Mouse (Mus musculus) hindbrain, embryonic 14.5 days (tissue): ENCODE data around the gene Rnf39. TPM values are rescaled to one million over a fixed set of nuclear protein-coding genes. Genes with fewer than 3 reads are reported as not detected.

Experiments
- ATAC-seq: fragments of 200-750 bp; cut with Nextera tagmentation; 2 replicates; pipeline ENCODE4 v1.8.0; 2017; ENCODE audit warnings: moderate number of reproducible peaks, mild to moderate bottlenecking, moderate TSS enrichment, moderate library complexity; ENCODE audit not compliant: low FRiP score
- DNase-seq: peaks from one replicate; pipeline ENCODE4 v3.0.0-alpha.2; 2015; ENCODE audit warnings: low spot score
- H3K27ac ChIP-seq: fragments of 300-500 bp; sonication (generic); 2 replicates; pipeline ENCODE4 v1.5.1; 2014; ENCODE audit warnings: mild to moderate bottlenecking, moderate library complexity
- H3K27me3 ChIP-seq: fragments of 300-500 bp; sonication (generic); 2 replicates; pipeline ENCODE4 v1.6.1; 2014; ENCODE audit warnings: mild to moderate bottlenecking, low read length, mixed read lengths; ENCODE audit not compliant: control insufficient read depth, insufficient read depth
- H3K36me3 ChIP-seq: fragments of 300-500 bp; sonication (generic); replicated peaks from 2 replicates; pipeline ENCODE4 v1.6.1; 2014; ENCODE audit not compliant: control insufficient read depth, insufficient read depth
- H3K4me1 ChIP-seq: fragments of 300-500 bp; sonication (generic); replicated peaks from 2 replicates; pipeline ENCODE4 v1.6.1; 2014; ENCODE audit warnings: antibody characterized with exemption, low read length, mixed read lengths; ENCODE audit not compliant: control insufficient read depth, insufficient read depth
- H3K4me2 ChIP-seq: fragments of 300-500 bp; sonication (generic); replicated peaks from 2 replicates; pipeline ENCODE4 v1.6.1; 2014; ENCODE audit warnings: mild to moderate bottlenecking, moderate library complexity
- H3K4me3 ChIP-seq: fragments of 300-500 bp; sonication (generic); replicated peaks from 2 replicates; pipeline ENCODE4 v1.5.1; 2014; ENCODE audit warnings: mild to moderate bottlenecking, low read length
- H3K9ac ChIP-seq: fragments of 300-500 bp; sonication (generic); 2 replicates; pipeline ENCODE4 v1.6.1; 2014
- H3K9me3 ChIP-seq: fragments of 300-500 bp; sonication (generic); 2 replicates; pipeline ENCODE4 v1.6.1; 2016; ENCODE audit warnings: low read length; ENCODE audit not compliant: control insufficient read depth
- WGBS: fragments of 180-500 bp; shearing (Covaris S2); extraction: QIAGEN DNeasy Blood & Tissue Kit; methylation state at CpG from one replicate; pipeline ENCODE4 v1.1.7; 2014; 5-methylcytosine and 5-hydroxymethylcytosine counted together
- polyA plus RNA-seq: library from polyadenylated mRNA; unstranded; fragments of >200 nt; fragmentation: Nextera tagmentation; extraction: Ambion mirVana; gene quantifications from 2 replicates; pipeline ENCODE4 v1.2.1, GENCODE M21; 2014

Rnf39 gene
- polyA plus RNA-seq, 1 experiment from 2014 or later = 1.3 TPM

DNA sequence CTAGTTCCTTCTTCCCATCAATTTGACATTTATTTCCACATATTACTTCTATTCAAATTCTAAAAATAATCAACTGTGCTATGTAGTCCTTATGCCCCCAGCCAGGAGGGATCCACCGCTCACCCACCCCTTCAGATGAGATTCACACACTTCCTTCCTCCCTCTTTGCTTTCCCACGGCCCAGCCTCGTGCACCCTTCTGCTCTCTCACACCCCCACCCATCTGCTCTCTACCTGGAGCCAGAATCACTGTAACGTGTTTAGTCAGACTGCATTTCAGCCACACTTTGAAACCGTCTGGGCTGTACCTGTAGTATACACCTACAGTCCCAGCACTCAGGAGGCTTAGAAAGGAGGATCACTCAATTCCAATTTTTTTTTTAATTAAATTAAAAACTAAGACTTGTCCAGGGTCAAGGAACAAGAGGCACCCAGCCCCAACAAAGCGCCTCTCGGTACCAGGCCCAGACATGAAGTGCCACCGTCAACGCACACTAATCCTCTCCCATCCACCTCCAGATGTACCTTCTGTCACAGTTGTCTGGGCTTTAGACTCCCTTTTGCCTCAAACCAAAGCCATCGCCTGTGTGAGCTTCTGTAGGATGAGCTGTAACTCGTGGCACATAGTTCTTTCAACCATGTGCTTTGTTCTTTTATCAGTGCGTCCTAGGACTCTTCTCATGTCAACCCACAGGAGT, 13.3 kb upstream of the Rnf39 start:
- H3K9me3 ChIP-seq = no peaks in the 10 kb centered on the region
- H3K4me3 ChIP-seq = no peak overlapping the region
- no peaks in the 10 kb centered on the region for H3K36me3 ChIP-seq
- H3K4me1 ChIP-seq = no peaks in the 10 kb centered on the region
- no peak overlapping the region for H3K9ac ChIP-seq
- 84% methylated on average over 12 of the region's 12 CpGs for WGBS
- no peaks in the 10 kb centered on the region; the same call in 1 of the 2 replicates for H3K27me3 ChIP-seq
- ATAC-seq = no peak
- no peak overlapping the region for H3K27ac ChIP-seq
- no peak for DNase-seq
- no peak overlapping the region for H3K4me2 ChIP-seq

DNA sequence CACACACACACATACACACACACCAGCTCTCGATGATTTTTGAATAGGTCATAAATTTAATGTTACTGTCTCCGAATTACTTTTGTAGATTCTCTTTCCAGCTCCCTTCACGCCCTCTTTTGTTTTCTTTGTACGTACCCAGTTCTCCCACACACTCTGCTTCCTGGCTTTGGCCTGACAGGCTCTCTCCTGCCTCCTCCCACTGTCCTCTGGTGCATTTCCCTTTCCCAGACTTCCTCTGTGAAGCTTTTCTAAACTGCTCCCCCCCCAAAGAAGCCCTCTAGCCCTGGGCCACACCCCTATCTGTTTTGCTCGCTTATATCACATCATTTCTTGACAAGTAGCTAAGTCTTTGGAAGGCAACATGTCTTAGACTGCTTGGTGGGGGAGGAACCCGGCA, 12.5 kb upstream of the Rnf39 start:
- H3K4me3 ChIP-seq = no peak overlapping the region
- no peaks in the 10 kb centered on the region for H3K9me3 ChIP-seq
- WGBS = 74% methylated on average over 6 of the region's 6 CpGs
- no peak overlapping the region for H3K4me2 ChIP-seq
- no peaks in the 10 kb centered on the region for H3K4me1 ChIP-seq
- no peaks in the 10 kb centered on the region for H3K36me3 ChIP-seq
- H3K27ac ChIP-seq = no peak overlapping the region
- H3K27me3 ChIP-seq = no peaks in the 10 kb centered on the region
- ATAC-seq (no peak), DNase-seq (no peak)
- H3K9ac ChIP-seq = no peak overlapping the region

GRCm38 (mm10) chr17:36931130-36931529, 11.6 kb upstream of the Rnf39 start:
- 87% methylated on average over 4 of the region's 4 CpGs for WGBS

DNA sequence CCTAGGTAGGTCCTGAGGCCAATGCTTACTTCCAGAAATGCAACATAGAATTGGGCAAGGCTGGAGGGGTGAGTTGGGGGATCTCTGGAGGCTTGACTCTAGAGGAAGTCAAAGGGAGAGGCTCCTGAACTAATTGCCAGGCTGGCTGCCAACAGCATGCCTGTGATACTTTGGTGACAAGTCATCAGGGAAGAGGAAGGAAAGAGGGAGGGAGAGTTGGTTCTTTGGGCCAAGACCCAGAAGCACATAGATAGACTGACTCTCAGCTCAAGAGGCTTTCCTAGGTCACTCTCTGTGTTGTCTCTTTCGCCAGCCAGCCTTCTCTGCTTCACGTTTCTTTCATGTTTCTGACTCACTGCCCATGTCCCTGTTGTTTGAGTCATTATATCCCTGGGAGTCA, 10.9 kb upstream of the Rnf39 start:
- no peaks in the 10 kb centered on the region for H3K4me1 ChIP-seq
- H3K4me3 ChIP-seq = no peak overlapping the region
- 64% methylated on average over 2 of the region's 2 CpGs for WGBS
- no peak overlapping the region for H3K4me2 ChIP-seq
- H3K9me3 ChIP-seq = no peaks in the 10 kb centered on the region
- H3K9ac ChIP-seq = no peak overlapping the region
- ATAC-seq (no peak), DNase-seq (no peak)
- H3K27ac ChIP-seq = no peak overlapping the region
- H3K36me3 ChIP-seq = no peaks in the 10 kb centered on the region
- H3K27me3 ChIP-seq = no peaks in the 10 kb centered on the region

More at GRCm38 (mm10) chr17:36931130-36931529, 11.6 kb upstream of the Rnf39 start:
- H3K9me3 ChIP-seq = no peaks in the 10 kb centered on the region
- no peak overlapping the region for H3K27ac ChIP-seq
- no peaks in the 10 kb centered on the region for H3K36me3 ChIP-seq
- no peaks in the 10 kb centered on the region for H3K4me1 ChIP-seq
- H3K27me3 ChIP-seq = no peaks in the 10 kb centered on the region
- no peak overlapping the region for H3K9ac ChIP-seq
- no peak overlapping the region for H3K4me3 ChIP-seq
- no peak for ATAC-seq
- DNase-seq = no peak
- H3K4me2 ChIP-seq = no peak overlapping the region

DNA sequence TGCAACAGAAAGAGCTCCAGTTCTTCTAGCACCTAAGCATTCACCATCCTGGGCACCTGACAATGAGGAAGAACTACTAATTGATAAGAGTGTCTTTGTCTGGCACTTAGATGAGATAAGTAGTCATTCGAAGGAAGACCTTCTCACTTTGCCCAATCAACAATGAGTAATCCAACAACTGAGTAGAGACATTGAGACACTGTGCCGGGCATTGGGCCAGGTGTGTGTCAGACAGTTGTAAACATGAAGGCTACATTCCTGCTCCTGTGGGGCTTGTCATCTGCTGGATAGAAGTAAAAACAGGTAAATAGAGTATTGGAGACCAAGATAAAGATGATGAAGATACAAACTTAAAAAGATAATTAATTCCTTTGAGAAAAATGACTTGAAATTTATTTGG, 4.7 kb upstream of the Rnf39 start:
- DNase-seq (no peak), ATAC-seq (no peak)
- Histone ChIP-seq H3K36me3 (no peaks in the 10 kb centered on the region), H3K4me3 (no peak overlapping the region), H3K4me2 (no peak overlapping the region), H3K4me1 (peaks cover 7% of the 10 kb centered on the region), H3K27me3 (peaks cover 27% of the 10 kb centered on the region), H3K9me3 (no peaks in the 10 kb centered on the region), H3K9ac (no peak overlapping the region), H3K27ac (no peak overlapping the region)
- 89% methylated on average over 2 of the region's 2 CpGs for WGBS

GRCm38 (mm10) chr17:36942391-36942790, 327 bp upstream of the Rnf39 start:
- Histone ChIP-seq H3K4me2 (peak overlapping the region; percentile 70), H3K9me3 (no peaks in the 10 kb centered on the region), H3K4me3 (peak overlapping the region; percentile 38), H3K9ac (0 out of 2 replicates have a peak overlapping the region, but pooled peaks have one; percentile 55), H3K27ac (no peak overlapping the region), H3K36me3 (no peaks in the 10 kb centered on the region), H3K27me3 (peaks cover 50% of the 10 kb centered on the region), H3K4me1 (peaks cover 16% of the 10 kb centered on the region)
- WGBS = 55% methylated on average over 10 of the region's 10 CpGs
- no peak for DNase-seq
- no peak for ATAC-seq

GRCm38 (mm10) chr17:36943691-36944090, 973 bp downstream of the Rnf39 start:
- peak overlapping the region; percentile 70; the same call in 1 of the 2 replicates for H3K4me2 ChIP-seq
- H3K27ac ChIP-seq = no peak overlapping the region
- peaks cover 1% of the 10 kb centered on the region for H3K36me3 ChIP-seq
- H3K9ac ChIP-seq = no peak overlapping the region
- ATAC-seq = no peak
- peaks cover 50% of the 10 kb centered on the region for H3K27me3 ChIP-seq
- 37% methylated on average over 5 of the region's 5 CpGs for WGBS
- H3K9me3 ChIP-seq = no peaks in the 10 kb centered on the region
- H3K4me1 ChIP-seq = peaks cover 16% of the 10 kb centered on the region
- DNase-seq = no peak
- peak overlapping the region; percentile 38; the same call in 1 of the 2 replicates for H3K4me3 ChIP-seq

GRCm38 (mm10) chr17:36944121-36944775, 1.5 kb downstream of the Rnf39 start:
- Histone ChIP-seq H3K27me3 (peaks cover 50% of the 10 kb centered on the region), H3K4me1 (peaks cover 16% of the 10 kb centered on the region), H3K9me3 (no peaks in the 10 kb centered on the region), H3K4me3 (no peak overlapping the region), H3K4me2 (no peak overlapping the region), H3K36me3 (peaks cover 7% of the 10 kb centered on the region), H3K27ac (no peak overlapping the region), H3K9ac (no peak overlapping the region)
- 18% methylated on average over 9 of the region's 9 CpGs for WGBS
- DNase-seq = no peak
- ATAC-seq = no peak

- peak overlapping the region; percentile 83 for H3K9ac ChIP-seq
- DNase-seq (peak; percentile 59), ATAC-seq (peak; percentile 57)
- peak overlapping the region; percentile 70 for H3K27ac ChIP-seq
- H3K36me3 ChIP-seq = peaks cover 13% of the 10 kb centered on the region
- WGBS = under 1% methylated on average over 60 of the region's 62 CpGs
- H3K4me3 ChIP-seq = peak overlapping the region; percentile 47
- peak overlapping the region; percentile 93 for H3K4me2 ChIP-seq
- H3K9me3 ChIP-seq = no peaks in the 10 kb centered on the region
- H3K27me3 ChIP-seq = peaks cover 31% of the 10 kb centered on the region
- H3K4me1 ChIP-seq = peaks cover 27% of the 10 kb centered on the region
These were observed 4.5 kb downstream of the Rnf39 start for GRCm38 (mm10) chr17:36947051-36947819.
